Comparison of ENCODE assay signal across 8 mouse cellular contexts in genomic region chr1:193173810-193174129, GRCm38 (mm10). TPM values are rescaled to one million over a fixed set of nuclear protein-coding genes. Genes with fewer than 3 reads are reported as not detected.
DNase-seq lines count a peak whose midpoint lies in the region; ATAC-seq and TF ChIP-seq lines count a peak whose summit lies in the region.

No protein-coding gene starts in this region.

- H3K9me3 ChIP-seq in embryonic facial prominence, embryonic 11.5 days (replicated peaks; ENCODE audit: control insufficient read depth, low read length), result no peaks in the 10 kb centered on the region
- H3K9me3 ChIP-seq in hindbrain, postnatal 0 days (ENCODE audit: low read length), result no peaks in the 10 kb centered on the region
- no peaks in the 10 kb centered on the region for H3K9me3 ChIP-seq in midbrain, postnatal 0 days (ENCODE audit: low read length)

- H3K9ac ChIP-seq in embryonic facial prominence, embryonic 11.5 days (replicated peaks; ENCODE audit: low read length), result peak overlapping the region; percentile 73
- peak overlapping the region; percentile 86 for H3K9ac ChIP-seq in hindbrain, postnatal 0 days (replicated peaks; ENCODE audit: low read length)
- peak overlapping the region; percentile 81 for H3K9ac ChIP-seq in midbrain, postnatal 0 days (replicated peaks; ENCODE audit: low read length, poor library complexity, severe bottlenecking)

- 20% methylated on average over 9 of the region's 9 CpGs for WGBS in embryonic facial prominence, embryonic 11.5 days
- WGBS in hindbrain, postnatal 0 days, result 14% methylated on average over 9 of the region's 9 CpGs
- WGBS in midbrain, postnatal 0 days, result 19% methylated on average over 9 of the region's 9 CpGs

- H3K4me3 ChIP-seq in layer of hippocampus, adult 2 months, result peak overlapping the region; percentile 76
- peak overlapping the region; percentile 57 for H3K4me3 ChIP-seq in embryonic facial prominence, embryonic 11.5 days (ENCODE audit: low read depth, low read length)
- H3K4me3 ChIP-seq in hindbrain, postnatal 0 days (ENCODE audit: low read length), result peak overlapping the region; percentile 69
- peak overlapping the region; percentile 67 for H3K4me3 ChIP-seq in midbrain, postnatal 0 days (ENCODE audit: low read depth, low read length)

- H3K36me3 ChIP-seq in embryonic facial prominence, embryonic 11.5 days (replicated peaks; ENCODE audit: control insufficient read depth, insufficient read depth, low read depth, low read length), result no peaks in the 10 kb centered on the region
- no peaks in the 10 kb centered on the region for H3K36me3 ChIP-seq in hindbrain, postnatal 0 days (ENCODE audit: insufficient read depth, low read length)
- no peaks in the 10 kb centered on the region for H3K36me3 ChIP-seq in midbrain, postnatal 0 days (ENCODE audit: insufficient read depth, low read length)

- no peaks in the 10 kb centered on the region for H3K4me1 ChIP-seq in embryonic facial prominence, embryonic 11.5 days (ENCODE audit: control insufficient read depth, insufficient read depth, low read length)
- H3K4me1 ChIP-seq in hindbrain, postnatal 0 days (ENCODE audit: insufficient read depth, low read length), result peaks cover 19% of the 10 kb centered on the region
- peaks cover 8% of the 10 kb centered on the region for H3K4me1 ChIP-seq in midbrain, postnatal 0 days (ENCODE audit: insufficient read depth, low read length)

- ATAC-seq in embryonic facial prominence, embryonic 11.5 days (replicated peaks; ENCODE audit: insufficient number of reproducible peaks, low FRiP score, low TSS enrichment, low read depth), result no peak
- no peak for ATAC-seq in hindbrain, postnatal 0 days
- ATAC-seq in midbrain, postnatal 0 days (ENCODE audit: low FRiP score), result no peak
- no peak for ATAC-seq in megakaryocyte-erythroid progenitor cell, adult 5-6 weeks (replicated peaks; ENCODE audit: low FRiP score, low TSS enrichment, poor library complexity, severe bottlenecking)

- peak overlapping the region; percentile 62 for H3K4me2 ChIP-seq in embryonic facial prominence, embryonic 11.5 days (ENCODE audit: low read depth, low read length)
- H3K4me2 ChIP-seq in hindbrain, postnatal 0 days (ENCODE audit: low read depth, low read length), result peak overlapping the region; percentile 67
- peak overlapping the region; percentile 71 for H3K4me2 ChIP-seq in midbrain, postnatal 0 days (ENCODE audit: low read depth, low read length, poor library complexity, severe bottlenecking)

- H3K27ac ChIP-seq in layer of hippocampus, adult 2 months, result peak overlapping the region; percentile 98
- H3K27ac ChIP-seq in embryonic facial prominence, embryonic 11.5 days (replicated peaks; ENCODE audit: low read depth, low read length), result no peak overlapping the region
- peak overlapping the region; percentile 88 for H3K27ac ChIP-seq in hindbrain, postnatal 0 days
- peak overlapping the region; percentile 85 for H3K27ac ChIP-seq in midbrain, postnatal 0 days (ENCODE audit: low read depth, low read length)

- no peaks in the 10 kb centered on the region for H3K27me3 ChIP-seq in embryonic facial prominence, embryonic 11.5 days (ENCODE audit: control insufficient read depth, insufficient read depth, low read length)
- no peaks in the 10 kb centered on the region for H3K27me3 ChIP-seq in hindbrain, postnatal 0 days (ENCODE audit: insufficient read depth, low read length)
- H3K27me3 ChIP-seq in midbrain, postnatal 0 days (ENCODE audit: insufficient read depth, low read length), result no peaks in the 10 kb centered on the region

- DNase-seq in layer of hippocampus, adult 2 months (ENCODE audit: low spot score in 2 of 2), result no peak
- DNase-seq in layer of hippocampus, adult 11-12 months (ENCODE audit: low spot score), result no peak
- no peak for DNase-seq in embryonic facial prominence, embryonic 11.5 days (ENCODE audit: low spot score)
- no peak for DNase-seq in hindbrain, postnatal 0 days (ENCODE audit: low spot score)
- no peak for DNase-seq in midbrain, postnatal 0 days (ENCODE audit: low spot score)
- DNase-seq in layer of hippocampus, adult 8-10 months (ENCODE audit: low spot score in 2 of 2), result no peak
- no peak for DNase-seq in adrenal gland, adult 8-10 months

- TF ChIP-seq CTCF in layer of hippocampus, adult 2 months (conservative IDR thresholded peaks at IDR 0.05), result no peak
- 0 out of 2 replicates have a peak, but pooled peaks have one; percentile 1 for TF ChIP-seq CTCF in hindbrain, postnatal 0 days (IDR thresholded peaks at IDR 0.05; ENCODE audit: low read depth)
- no peak for TF ChIP-seq CTCF in midbrain, postnatal 0 days (IDR thresholded peaks at IDR 0.05)

RNA-seq across cellular contexts. Expression of gene A130010J15Rik, which starts 5.9 kb away (rescaled TPM):
- total RNA-seq in layer of hippocampus, adult 2 months (2021), result 1 to 10 TPM; 5.1 to 5.3 TPM
- 17.6 and 18.0 TPM in 2 replicates for polyA plus RNA-seq in embryonic facial prominence, embryonic 11.5 days (2014; fragmentation: Nextera tagmentation; extraction: Ambion mirVana)
- total RNA-seq in hindbrain, postnatal 0 days (2014; rRNA removed), result 11.2 and 14.8 TPM in 2 replicates
- polyA plus RNA-seq in hindbrain, postnatal 0 days (2015; fragmentation: Nextera tagmentation; extraction: Ambion mirVana), result 8.7 and 8.9 TPM in 2 replicates
- total RNA-seq in midbrain, postnatal 0 days (2014; rRNA removed), result 10.5 and 19.5 TPM in 2 replicates
- 10.0 and 10.1 TPM in 2 replicates for polyA plus RNA-seq in midbrain, postnatal 0 days (2015; fragmentation: Nextera tagmentation; extraction: Ambion mirVana)
- total RNA-seq in layer of hippocampus, adult 8-10 months (2022), result 1 to 10 TPM; 4.7 to 5.7 (median 5.3) TPM
- 1 to 10 TPM; 2.2 to 3.2 (median 3.0) TPM for total RNA-seq in adrenal gland, adult 8-10 months (2022)
- total RNA-seq in megakaryocyte-erythroid progenitor cell, adult 5-6 weeks (2014; fragmentation: Nextera tagmentation), result 6.6 and 6.9 TPM in 2 replicates
- total RNA-seq in megakaryocyte-erythroid progenitor cell, adult 5-6 weeks (2017), result 12.0 and 13.1 TPM in 2 replicates

RNA-seq across cellular contexts. Expression of gene Irf6, which starts 20.9 kb away (rescaled TPM):
- under 1 TPM; 0.49 to 0.66 TPM for total RNA-seq in layer of hippocampus, adult 2 months (2021)
- polyA plus RNA-seq in embryonic facial prominence, embryonic 11.5 days (2014; fragmentation: Nextera tagmentation; extraction: Ambion mirVana), result 15.4 and 16.1 TPM in 2 replicates
- total RNA-seq in hindbrain, postnatal 0 days (2014; rRNA removed), result 0.47 and 0.78 TPM in 2 replicates
- 0.44 and 0.66 TPM in 2 replicates for polyA plus RNA-seq in hindbrain, postnatal 0 days (2015; fragmentation: Nextera tagmentation; extraction: Ambion mirVana)
- total RNA-seq in midbrain, postnatal 0 days (2014; rRNA removed), result 0.71 and 1.2 TPM in 2 replicates
- polyA plus RNA-seq in midbrain, postnatal 0 days (2015; fragmentation: Nextera tagmentation; extraction: Ambion mirVana), result 0.77 and 0.94 TPM in 2 replicates
- 1 to 10 TPM in 2 of 4 experiments, under 1 TPM in 2; 0.67 to 3.4 (median 1.00) TPM for total RNA-seq in layer of hippocampus, adult 8-10 months (2022)
- total RNA-seq in adrenal gland, adult 8-10 months (2022), result under 1 TPM; 0.15 to 0.49 (median 0.26) TPM
- 1.0 TPM in 1 of 2 replicates, not detected in the other for total RNA-seq in megakaryocyte-erythroid progenitor cell, adult 5-6 weeks (2014; fragmentation: Nextera tagmentation)
- total RNA-seq in megakaryocyte-erythroid progenitor cell, adult 5-6 weeks (2017), result 0.19 and 0.50 TPM in 2 replicates

RNA-seq across cellular contexts. Expression of gene Traf3ip3, which starts 27.7 kb away (rescaled TPM):
- total RNA-seq in layer of hippocampus, adult 2 months (2021), result 1 to 10 TPM; 1.6 to 2.4 TPM
- 1.5 and 1.7 TPM in 2 replicates for polyA plus RNA-seq in embryonic facial prominence, embryonic 11.5 days (2014; fragmentation: Nextera tagmentation; extraction: Ambion mirVana)
- 0.78 and 1.5 TPM in 2 replicates for total RNA-seq in hindbrain, postnatal 0 days (2014; rRNA removed)
- 1.9 TPM in 2 replicates for polyA plus RNA-seq in hindbrain, postnatal 0 days (2015; fragmentation: Nextera tagmentation; extraction: Ambion mirVana)
- 2.4 and 2.7 TPM in 2 replicates for total RNA-seq in midbrain, postnatal 0 days (2014; rRNA removed)
- polyA plus RNA-seq in midbrain, postnatal 0 days (2015; fragmentation: Nextera tagmentation; extraction: Ambion mirVana), result 1.3 and 1.9 TPM in 2 replicates
- 1 to 10 TPM; 1.2 to 8.0 (median 5.2) TPM for total RNA-seq in layer of hippocampus, adult 8-10 months (2022)
- total RNA-seq in adrenal gland, adult 8-10 months (2022), result 1 to 10 TPM; 1.6 to 3.9 (median 2.7) TPM
- total RNA-seq in megakaryocyte-erythroid progenitor cell, adult 5-6 weeks (2014; fragmentation: Nextera tagmentation), result 16.3 and 37.9 TPM in 2 replicates
- total RNA-seq in megakaryocyte-erythroid progenitor cell, adult 5-6 weeks (2017), result 2.8 and 12.9 TPM in 2 replicates

RNA-seq across cellular contexts. Expression of gene Lamb3, which starts 33.7 kb away (rescaled TPM):
- total RNA-seq in layer of hippocampus, adult 2 months (2021), result 1 to 10 TPM in 1 of 2 experiments, under 1 TPM in 1; 0.82 to 1.4 TPM
- polyA plus RNA-seq in embryonic facial prominence, embryonic 11.5 days (2014; fragmentation: Nextera tagmentation; extraction: Ambion mirVana), result 0.97 and 1.1 TPM in 2 replicates
- 1.0 and 1.3 TPM in 2 replicates for total RNA-seq in hindbrain, postnatal 0 days (2014; rRNA removed)
- 0.36 and 0.52 TPM in 2 replicates for polyA plus RNA-seq in hindbrain, postnatal 0 days (2015; fragmentation: Nextera tagmentation; extraction: Ambion mirVana)
- total RNA-seq in midbrain, postnatal 0 days (2014; rRNA removed), result 0.66 and 0.82 TPM in 2 replicates
- polyA plus RNA-seq in midbrain, postnatal 0 days (2015; fragmentation: Nextera tagmentation; extraction: Ambion mirVana), result 1.1 and 1.4 TPM in 2 replicates
- total RNA-seq in layer of hippocampus, adult 8-10 months (2022), result 1 to 10 TPM in 2 of 4 experiments, under 1 TPM in 2; 0.70 to 2.4 (median 1.5) TPM
- total RNA-seq in adrenal gland, adult 8-10 months (2022), result 1 to 10 TPM; 1.2 to 2.7 (median 1.5) TPM
- total RNA-seq in megakaryocyte-erythroid progenitor cell, adult 5-6 weeks (2014; fragmentation: Nextera tagmentation), result 0.42 TPM in 1 of 2 replicates, not detected in the other
- total RNA-seq in megakaryocyte-erythroid progenitor cell, adult 5-6 weeks (2017), result not detected in 2 replicates

RNA-seq across cellular contexts. Expression of gene Diexf, which starts 43.7 kb away (rescaled TPM):
- total RNA-seq in layer of hippocampus, adult 2 months (2021), result 10 to 100 TPM; 22.9 to 24.8 TPM
- polyA plus RNA-seq in embryonic facial prominence, embryonic 11.5 days (2014; fragmentation: Nextera tagmentation; extraction: Ambion mirVana), result 8.6 and 11.1 TPM in 2 replicates
- total RNA-seq in hindbrain, postnatal 0 days (2014; rRNA removed), result 8.6 and 9.8 TPM in 2 replicates
- 3.5 and 4.9 TPM in 2 replicates for polyA plus RNA-seq in hindbrain, postnatal 0 days (2015; fragmentation: Nextera tagmentation; extraction: Ambion mirVana)
- 14.4 and 15.5 TPM in 2 replicates for total RNA-seq in midbrain, postnatal 0 days (2014; rRNA removed)
- 3.4 and 3.9 TPM in 2 replicates for polyA plus RNA-seq in midbrain, postnatal 0 days (2015; fragmentation: Nextera tagmentation; extraction: Ambion mirVana)
- total RNA-seq in layer of hippocampus, adult 8-10 months (2022), result 10 to 100 TPM; 24.8 to 36.4 (median 30.2) TPM
- 10 to 100 TPM; 16.7 to 24.1 (median 20.8) TPM for total RNA-seq in adrenal gland, adult 8-10 months (2022)
- total RNA-seq in megakaryocyte-erythroid progenitor cell, adult 5-6 weeks (2014; fragmentation: Nextera tagmentation), result 20.6 and 27.2 TPM in 2 replicates
- 15.5 and 39.4 TPM in 2 replicates for total RNA-seq in megakaryocyte-erythroid progenitor cell, adult 5-6 weeks (2017)
